Mouse (Mus musculus): ENCODE measurements around the gene Spsb1.

- TF ChIP-seq CTCF (IDR thresholded peaks at IDR 0.05; ENCODE audit: insufficient read depth, low read depth, low read length), result no peak
- TF ChIP-seq POLR2A (IDR thresholded peaks at IDR 0.05; ENCODE audit: insufficient read depth, low read depth, low read length), result no peak
Measured at GRCm38 (mm10) chr4:149909551-149909950, 45.3 kb downstream of the Spsb1 start.
